Comparison of ENCODE assay signal across 32 mouse cellular contexts in genomic region chr5:139349713-139350112, GRCm38 (mm10). TPM values are rescaled to one million over a fixed set of nuclear protein-coding genes. Genes with fewer than 3 reads are reported as not detected.
DNase-seq lines count a peak whose midpoint lies in the region; ATAC-seq lines count a peak whose summit lies in the region.
"Had no signal": no experiment of that assay in that cellular context is flagged by ENCODE, and none has a peak within 500 bp of the region (broad histone marks: within the 10 kb centered on the region; RNA-seq: fewer than 3 reads in every experiment).

No protein-coding gene starts in this region.

- peak overlapping the region; percentile 39; the same call in 1 of the 2 replicates for H3K27ac ChIP-seq in embryonic facial prominence, embryonic 14.5 days (replicated peaks; ENCODE audit: low read depth, low read length)
- no peak overlapping the region for H3K27ac ChIP-seq in liver, embryonic 11.5 days (ENCODE audit: low read depth, low read length)
- peak overlapping the region; percentile 44; the same call in 1 of the 2 replicates for H3K27ac ChIP-seq in stomach, embryonic 14.5 days (ENCODE audit: low read length)
- no peak overlapping the region for H3K27ac ChIP-seq in hindbrain, embryonic 11.5 days (ENCODE audit: low read depth, low read length)
- H3K27ac ChIP-seq: embryonic facial prominence, embryonic 12.5 days; forebrain, embryonic 10.5 days; heart, embryonic 13.5 days; hindbrain, embryonic 12.5 days; layer of hippocampus, adult 2 months; midbrain, embryonic 13.5 days had no signal

- peaks cover 86% of the 10 kb centered on the region for H3K4me1 ChIP-seq in erythroblast, embryonic 14.5 days (ENCODE audit: control insufficient read depth)
- H3K4me1 ChIP-seq in embryonic facial prominence, embryonic 14.5 days (ENCODE audit: control insufficient read depth, insufficient read depth, low read length), result peaks cover 8% of the 10 kb centered on the region; the same call in 1 of the 2 replicates
- H3K4me1 ChIP-seq in liver, embryonic 11.5 days (replicated peaks; ENCODE audit: control insufficient read depth, insufficient read depth, low read length), result peaks cover 18% of the 10 kb centered on the region
- peaks cover 22% of the 10 kb centered on the region for H3K4me1 ChIP-seq in stomach, embryonic 14.5 days (ENCODE audit: control insufficient read depth, insufficient read depth, low read length)
- H3K4me1 ChIP-seq in hindbrain, embryonic 11.5 days (replicated peaks; ENCODE audit: control insufficient read depth, insufficient read depth, low read length), result no peaks in the 10 kb centered on the region

- no peak for DNase-seq in embryonic facial prominence, embryonic 14.5 days (ENCODE audit: low spot score)
- DNase-seq in liver, embryonic 11.5 days (ENCODE audit: low spot score), result no peak
- no peak for DNase-seq in hindbrain, embryonic 11.5 days (ENCODE audit: low spot score)
- DNase-seq in frontal cortex, adult 2 months (ENCODE audit: extremely low spot score in 1 of 2, low spot score in 1 of 2), result no peak
- no peak for DNase-seq in layer of hippocampus, adult 9-11 months
- DNase-seq: adrenal gland, postnatal 14 days; cerebellum, adult 9-11 months; gastrocnemius, postnatal 14 days; heart, adult 11 months; heart, postnatal 14 days; kidney, postnatal 25 days; lung, adult 2 months; right cerebral cortex, postnatal 25 days; spleen, adult 18-20 months; thymus, adult 18-20 months; thymus, postnatal 4 days had no signal

- no peak overlapping the region for H3K9ac ChIP-seq in embryonic facial prominence, embryonic 14.5 days (ENCODE audit: low read depth, low read length)
- no peak overlapping the region for H3K9ac ChIP-seq in liver, embryonic 11.5 days (ENCODE audit: low read depth, low read length)
- no peak overlapping the region for H3K9ac ChIP-seq in stomach, embryonic 14.5 days (replicated peaks; ENCODE audit: low read depth, low read length)
- no peak overlapping the region for H3K9ac ChIP-seq in hindbrain, embryonic 11.5 days (ENCODE audit: low read depth, low read length)
- H3K9ac ChIP-seq: embryonic facial prominence, embryonic 12.5 days; heart, embryonic 13.5 days; hindbrain, embryonic 12.5 days; midbrain, embryonic 13.5 days had no signal

- H3K27me3 ChIP-seq in erythroblast, embryonic 14.5 days (ENCODE audit: control insufficient read depth), result no peaks in the 10 kb centered on the region
- no peaks in the 10 kb centered on the region for H3K27me3 ChIP-seq in embryonic facial prominence, embryonic 14.5 days (replicated peaks; ENCODE audit: control insufficient read depth, insufficient read depth, low read length)
- H3K27me3 ChIP-seq in liver, embryonic 11.5 days (replicated peaks; ENCODE audit: control insufficient read depth, insufficient read depth, low read length), result no peaks in the 10 kb centered on the region; the same call in 1 of the 2 replicates
- H3K27me3 ChIP-seq in stomach, embryonic 14.5 days (ENCODE audit: control insufficient read depth, insufficient read depth, low read length), result no peaks in the 10 kb centered on the region
- no peaks in the 10 kb centered on the region for H3K27me3 ChIP-seq in hindbrain, embryonic 11.5 days (ENCODE audit: control insufficient read depth, insufficient read depth, low read length)

- WGBS in embryonic facial prominence, embryonic 14.5 days, result 72% methylated on average over 6 of the region's 6 CpGs
- 61% methylated on average over 6 of the region's 6 CpGs for WGBS in liver, embryonic 11.5 days
- WGBS in stomach, embryonic 14.5 days, result 63% methylated on average over 6 of the region's 6 CpGs
- WGBS in hindbrain, embryonic 11.5 days, result 79% methylated on average over 6 of the region's 6 CpGs

- H3K4me3 ChIP-seq in erythroblast, embryonic 14.5 days (replicated peaks), result peak overlapping the region; percentile 45
- H3K4me3 ChIP-seq in embryonic facial prominence, embryonic 14.5 days (ENCODE audit: low read depth, low read length), result no peak overlapping the region
- no peak overlapping the region for H3K4me3 ChIP-seq in liver, embryonic 11.5 days (ENCODE audit: low read depth, low read length)
- no peak overlapping the region for H3K4me3 ChIP-seq in stomach, embryonic 14.5 days (ENCODE audit: low read depth, low read length)
- H3K4me3 ChIP-seq in hindbrain, embryonic 11.5 days (ENCODE audit: low read depth, low read length), result no peak overlapping the region
- H3K4me3 ChIP-seq: embryonic facial prominence, embryonic 12.5 days; forebrain, embryonic 10.5 days; heart, embryonic 13.5 days; hindbrain, embryonic 12.5 days; layer of hippocampus, adult 2 months; midbrain, embryonic 13.5 days had no signal

- no peaks in the 10 kb centered on the region for H3K36me3 ChIP-seq in erythroblast, embryonic 14.5 days (ENCODE audit: control insufficient read depth)
- H3K36me3 ChIP-seq in embryonic facial prominence, embryonic 14.5 days (ENCODE audit: control insufficient read depth, insufficient read depth, low read length), result no peaks in the 10 kb centered on the region
- H3K36me3 ChIP-seq in liver, embryonic 11.5 days (ENCODE audit: control insufficient read depth, insufficient read depth, low read length), result no peaks in the 10 kb centered on the region
- H3K36me3 ChIP-seq in stomach, embryonic 14.5 days (ENCODE audit: control insufficient read depth, insufficient read depth, low read length), result no peaks in the 10 kb centered on the region
- H3K36me3 ChIP-seq in hindbrain, embryonic 11.5 days (ENCODE audit: control insufficient read depth, insufficient read depth, low read length), result no peaks in the 10 kb centered on the region
- H3K36me3 ChIP-seq: embryonic facial prominence, embryonic 12.5 days; forebrain, embryonic 10.5 days; heart, embryonic 13.5 days; hindbrain, embryonic 12.5 days; midbrain, embryonic 13.5 days had no signal

- ATAC-seq in erythroblast, adult 5-6 weeks (replicated peaks; ENCODE audit: low FRiP score, poor library complexity, severe bottlenecking), result no peak
- no peak for ATAC-seq in embryonic facial prominence, embryonic 14.5 days (ENCODE audit: low read depth)
- peak; percentile 42 for ATAC-seq in liver, embryonic 11.5 days (replicated peaks; ENCODE audit: low FRiP score)
- ATAC-seq in stomach, embryonic 14.5 days (ENCODE audit: insufficient number of reproducible peaks, insufficient read depth, low FRiP score, low read depth), result no peak
- no peak for ATAC-seq in hindbrain, embryonic 11.5 days (ENCODE audit: low FRiP score)
- ATAC-seq: forebrain, embryonic 16.5 days; midbrain, embryonic 13.5 days had no signal

- no peaks in the 10 kb centered on the region for H3K9me3 ChIP-seq in erythroblast, embryonic 14.5 days (ENCODE audit: control insufficient read depth, low read length)
- H3K9me3 ChIP-seq in embryonic facial prominence, embryonic 14.5 days (ENCODE audit: control insufficient read depth, low read length), result no peaks in the 10 kb centered on the region
- no peaks in the 10 kb centered on the region for H3K9me3 ChIP-seq in liver, embryonic 11.5 days (ENCODE audit: control insufficient read depth, low read length)
- H3K9me3 ChIP-seq in stomach, embryonic 14.5 days (ENCODE audit: control insufficient read depth, low read depth, low read length), result no peaks in the 10 kb centered on the region
- H3K9me3 ChIP-seq in hindbrain, embryonic 11.5 days (ENCODE audit: control insufficient read depth, low read length), result no peaks in the 10 kb centered on the region
- H3K9me3 ChIP-seq: embryonic facial prominence, embryonic 12.5 days; forebrain, embryonic 10.5 days; heart, embryonic 13.5 days; hindbrain, embryonic 12.5 days; midbrain, embryonic 13.5 days had no signal

- H3K4me2 ChIP-seq in embryonic facial prominence, embryonic 14.5 days (ENCODE audit: low read depth, low read length), result no peak overlapping the region
- H3K4me2 ChIP-seq in liver, embryonic 11.5 days, result peak overlapping the region; percentile 34
- H3K4me2 ChIP-seq in stomach, embryonic 14.5 days (replicated peaks; ENCODE audit: low read depth, low read length), result no peak overlapping the region
- H3K4me2 ChIP-seq in hindbrain, embryonic 11.5 days (replicated peaks; ENCODE audit: low read depth, low read length), result no peak overlapping the region
- H3K4me2 ChIP-seq: embryonic facial prominence, embryonic 12.5 days; heart, embryonic 13.5 days; hindbrain, embryonic 12.5 days; midbrain, embryonic 13.5 days had no signal

RNA-seq across cellular contexts. Expression of gene Cox19, which starts 1.5 kb away (rescaled TPM):
- polyA plus RNA-seq in erythroblast, embryonic 14.5 days (2012), result 5.5 and 10.5 TPM in 2 replicates
- 4.2 and 6.5 TPM in 2 replicates for total RNA-seq in erythroblast, adult 5-6 weeks (2015; ENCODE audit: low replicate concordance)
- 7.7 and 8.8 TPM in 2 replicates for total RNA-seq in erythroblast, adult 5-6 weeks (2017; ENCODE audit: low replicate concordance)
- polyA plus RNA-seq in embryonic facial prominence, embryonic 14.5 days (2014; fragmentation: Nextera tagmentation; extraction: Ambion mirVana), result 106 and 107 TPM in 2 replicates
- 98.1 and 103 TPM in 2 replicates for polyA plus RNA-seq in liver, embryonic 11.5 days (2014; fragmentation: Nextera tagmentation; extraction: Ambion mirVana)
- 105 and 120 TPM in 2 replicates for polyA plus RNA-seq in stomach, embryonic 14.5 days (2014; fragmentation: Nextera tagmentation; extraction: Ambion mirVana)
- polyA plus RNA-seq in hindbrain, embryonic 11.5 days (2014; fragmentation: Nextera tagmentation; extraction: Ambion mirVana), result 127 and 129 TPM in 2 replicates
- 93.5 and 97.3 TPM in 2 replicates for polyA plus RNA-seq in frontal cortex, adult 2 months (2012; rRNA removed)

RNA-seq across cellular contexts. Expression of gene Cyp2w1, which starts 2.7 kb away (rescaled TPM):
- 0.02 and 0.06 TPM in 2 replicates for polyA plus RNA-seq in erythroblast, embryonic 14.5 days (2012)
- total RNA-seq in erythroblast, adult 5-6 weeks (2015; ENCODE audit: low replicate concordance), result not detected in 2 replicates
- not detected in 2 replicates for total RNA-seq in erythroblast, adult 5-6 weeks (2017; ENCODE audit: low replicate concordance)
- polyA plus RNA-seq in embryonic facial prominence, embryonic 14.5 days (2014; fragmentation: Nextera tagmentation; extraction: Ambion mirVana), result 11.5 and 11.8 TPM in 2 replicates
- not detected in 2 replicates for polyA plus RNA-seq in liver, embryonic 11.5 days (2014; fragmentation: Nextera tagmentation; extraction: Ambion mirVana)
- 6.3 and 6.8 TPM in 2 replicates for polyA plus RNA-seq in stomach, embryonic 14.5 days (2014; fragmentation: Nextera tagmentation; extraction: Ambion mirVana)
- polyA plus RNA-seq in hindbrain, embryonic 11.5 days (2014; fragmentation: Nextera tagmentation; extraction: Ambion mirVana), result not detected in 2 replicates
- polyA plus RNA-seq in frontal cortex, adult 2 months (2012; rRNA removed), result not detected in 2 replicates
- total RNA-seq: adrenal gland, postnatal 14 days; gastrocnemius, postnatal 14 days; heart, postnatal 14 days; layer of hippocampus, adult 2 months; left cerebral cortex, adult 18-20 months; megakaryocyte, adult 5-6 weeks had no signal
- polyA plus RNA-seq: cortical plate, adult 2 months; forebrain, embryonic 10.5 days; forebrain, embryonic 16.5 days; heart, embryonic 13.5 days; kidney, embryonic 14.5 days; limb, embryonic 11.5 days; midbrain, embryonic 13.5 days; neural tube, embryonic 11.5 days had no signal

RNA-seq across cellular contexts. Expression of gene Adap1, which starts 24.3 kb away (rescaled TPM):
- polyA plus RNA-seq in erythroblast, embryonic 14.5 days (2012), result 0.13 and 0.17 TPM in 2 replicates
- total RNA-seq in erythroblast, adult 5-6 weeks (2015; ENCODE audit: low replicate concordance), result 8.3 and 11.9 TPM in 2 replicates
- total RNA-seq in erythroblast, adult 5-6 weeks (2017; ENCODE audit: low replicate concordance), result 5.4 and 9.1 TPM in 2 replicates
- 5.1 and 5.7 TPM in 2 replicates for polyA plus RNA-seq in embryonic facial prominence, embryonic 14.5 days (2014; fragmentation: Nextera tagmentation; extraction: Ambion mirVana)
- polyA plus RNA-seq in liver, embryonic 11.5 days (2014; fragmentation: Nextera tagmentation; extraction: Ambion mirVana), result 7.2 and 8.1 TPM in 2 replicates
- polyA plus RNA-seq in stomach, embryonic 14.5 days (2014; fragmentation: Nextera tagmentation; extraction: Ambion mirVana), result 2.2 and 2.3 TPM in 2 replicates
- 2.1 and 4.0 TPM in 2 replicates for polyA plus RNA-seq in hindbrain, embryonic 11.5 days (2014; fragmentation: Nextera tagmentation; extraction: Ambion mirVana)
- polyA plus RNA-seq in frontal cortex, adult 2 months (2012; rRNA removed), result 178 and 201 TPM in 2 replicates

RNA-seq across cellular contexts. Expression of gene Gpr146, which starts 27.8 kb away (rescaled TPM):
- polyA plus RNA-seq in erythroblast, embryonic 14.5 days (2012), result 8.1 and 9.7 TPM in 2 replicates
- 27.3 and 37.2 TPM in 2 replicates for total RNA-seq in erythroblast, adult 5-6 weeks (2015; ENCODE audit: low replicate concordance)
- 49.4 and 58.3 TPM in 2 replicates for total RNA-seq in erythroblast, adult 5-6 weeks (2017; ENCODE audit: low replicate concordance)
- 2.0 and 2.8 TPM in 2 replicates for polyA plus RNA-seq in embryonic facial prominence, embryonic 14.5 days (2014; fragmentation: Nextera tagmentation; extraction: Ambion mirVana)
- 13.4 and 15.1 TPM in 2 replicates for polyA plus RNA-seq in liver, embryonic 11.5 days (2014; fragmentation: Nextera tagmentation; extraction: Ambion mirVana)
- 1.3 and 1.5 TPM in 2 replicates for polyA plus RNA-seq in stomach, embryonic 14.5 days (2014; fragmentation: Nextera tagmentation; extraction: Ambion mirVana)
- polyA plus RNA-seq in hindbrain, embryonic 11.5 days (2014; fragmentation: Nextera tagmentation; extraction: Ambion mirVana), result 1.8 TPM in 2 replicates
- polyA plus RNA-seq in frontal cortex, adult 2 months (2012; rRNA removed), result 12.0 and 15.2 TPM in 2 replicates

RNA-seq across cellular contexts. Expression of gene C130050O18Rik, which starts 55.4 kb away (rescaled TPM):
- not detected in 2 replicates for polyA plus RNA-seq in erythroblast, embryonic 14.5 days (2012)
- 1.9 and 2.1 TPM in 2 replicates for total RNA-seq in erythroblast, adult 5-6 weeks (2015; ENCODE audit: low replicate concordance)
- total RNA-seq in erythroblast, adult 5-6 weeks (2017; ENCODE audit: low replicate concordance), result 2.9 and 4.3 TPM in 2 replicates
- 5.2 and 5.5 TPM in 2 replicates for polyA plus RNA-seq in embryonic facial prominence, embryonic 14.5 days (2014; fragmentation: Nextera tagmentation; extraction: Ambion mirVana)
- 1.5 and 1.6 TPM in 2 replicates for polyA plus RNA-seq in liver, embryonic 11.5 days (2014; fragmentation: Nextera tagmentation; extraction: Ambion mirVana)
- polyA plus RNA-seq in stomach, embryonic 14.5 days (2014; fragmentation: Nextera tagmentation; extraction: Ambion mirVana), result 0.48 and 1.3 TPM in 2 replicates
- 0.11 and 0.32 TPM in 2 replicates for polyA plus RNA-seq in hindbrain, embryonic 11.5 days (2014; fragmentation: Nextera tagmentation; extraction: Ambion mirVana)
- 0.42 and 0.44 TPM in 2 replicates for polyA plus RNA-seq in frontal cortex, adult 2 months (2012; rRNA removed)

Comparison
In these comparisons a context has a peak if more than half of its experiments do, and no peak if none do; other contexts are left out.
1. H3K27ac ChIP-seq: peak in embryonic facial prominence, embryonic 14.5 days (single experiment) and stomach, embryonic 14.5 days (single experiment); none in liver, embryonic 11.5 days (single experiment) and hindbrain, embryonic 11.5 days (single experiment).
2. RNA of gene Adap1, which starts 24.3 kb away (polyA plus RNA-seq): 178 to 201 TPM in frontal cortex, adult 2 months; 7.2 to 8.1 TPM in liver, embryonic 11.5 days, 5.1 to 5.7 TPM in embryonic facial prominence, embryonic 14.5 days, 2.2 to 2.3 TPM in stomach, embryonic 14.5 days, 2.1 to 4.0 TPM in hindbrain, embryonic 11.5 days and 0.13 to 0.17 TPM in erythroblast, embryonic 14.5 days; every median in the first group is over 10 times any median in the second.